Mouse (Mus musculus): ENCODE results near the gene Emid1. TPM values are rescaled to one million over a fixed set of nuclear protein-coding genes. Genes with fewer than 3 reads are reported as not detected.
A peak's percentile ranks its signal among the peaks of the same experiment; 100 is the strongest.

Gene Emid1
- polyA plus RNA-seq, 1 experiment: 25.7 TPM

GRCm38 (mm10) chr11:5177171-5177570 is 25.1 kb upstream of the Emid1 start:
- no peak; the same call in 1 of the 2 replicates for TF ChIP-seq POLR2A (IDR thresholded peaks at IDR 0.05; ENCODE audit: low read depth, low read length)
- TF ChIP-seq CTCF (IDR thresholded peaks at IDR 0.05; ENCODE audit: extremely low read depth, insufficient read depth, insufficient read length, insufficient replicate concordance): no peak
- Histone ChIP-seq H3K4me1 (ENCODE audit: control insufficient read depth, insufficient read depth, insufficient read length) (peaks cover 49% of the 10 kb centered on the region), H3K27ac (ENCODE audit: insufficient read depth, low read length) (peak overlapping the region; percentile 99), H3K27me3 (ENCODE audit: control insufficient read depth, insufficient read depth, low read length) (no peaks in the 10 kb centered on the region), H3K4me3 (ENCODE audit: extremely low read depth, insufficient read depth, insufficient read length) (peak overlapping the region; percentile 50), H3K36me3 (ENCODE audit: control insufficient read depth, insufficient read depth, low read length) (no peaks in the 10 kb centered on the region)
- peak; percentile 72 to 82 for DNase-seq (ENCODE audit: low read depth in 1 of 2, low spot score in 2 of 2)
- 16% methylated on average over 12 of the region's 12 CpGs for WGBS

- 49% methylated on average over 8 of the region's 8 CpGs for WGBS
- Histone ChIP-seq H3K4me3 (ENCODE audit: extremely low read depth, insufficient read depth, insufficient read length) (no peak overlapping the region), H3K27me3 (ENCODE audit: control insufficient read depth, insufficient read depth, low read length) (no peaks in the 10 kb centered on the region), H3K4me1 (ENCODE audit: control insufficient read depth, insufficient read depth, insufficient read length) (peaks cover 49% of the 10 kb centered on the region), H3K27ac (ENCODE audit: insufficient read depth, low read length) (peak overlapping the region; percentile 85), H3K36me3 (ENCODE audit: control insufficient read depth, insufficient read depth, low read length) (no peaks in the 10 kb centered on the region)
- TF ChIP-seq POLR2A (IDR thresholded peaks at IDR 0.05; ENCODE audit: low read depth, low read length) (no peak), CTCF (IDR thresholded peaks at IDR 0.05; ENCODE audit: extremely low read depth, insufficient read depth, insufficient read length, insufficient replicate concordance) (no peak)
- peak in 1 of 2 experiments; percentile 32 for DNase-seq (ENCODE audit: low read depth in 1 of 2, low spot score in 2 of 2)
These were observed 24.6 kb upstream of the Emid1 start for GRCm38 (mm10) chr11:5176685-5177084.

GRCm38 (mm10) chr11:5175866-5176265 is 23.8 kb upstream of the Emid1 start:
- TF ChIP-seq POLR2A (IDR thresholded peaks at IDR 0.05; ENCODE audit: low read depth, low read length) (no peak), CTCF (IDR thresholded peaks at IDR 0.05; ENCODE audit: extremely low read depth, insufficient read depth, insufficient read length, insufficient replicate concordance) (no peak)
- no peak for DNase-seq (ENCODE audit: low read depth in 1 of 2, low spot score in 2 of 2)
- no peaks in the 10 kb centered on the region for H3K27me3 ChIP-seq (ENCODE audit: control insufficient read depth, insufficient read depth, low read length)
- 31% methylated on average over 2 of the region's 2 CpGs for WGBS
- H3K27ac ChIP-seq (ENCODE audit: insufficient read depth, low read length): peak overlapping the region; percentile 85; the same call in 1 of the 2 replicates
- H3K4me1 ChIP-seq (ENCODE audit: control insufficient read depth, insufficient read depth, insufficient read length): peaks cover 49% of the 10 kb centered on the region
- H3K36me3 ChIP-seq (ENCODE audit: control insufficient read depth, insufficient read depth, low read length): no peaks in the 10 kb centered on the region
- H3K4me3 ChIP-seq (ENCODE audit: extremely low read depth, insufficient read depth, insufficient read length): no peak overlapping the region

GRCm38 (mm10) chr11:5175141-5175540 is 23.1 kb upstream of the Emid1 start:
- Histone ChIP-seq H3K27me3 (ENCODE audit: control insufficient read depth, insufficient read depth, low read length) (no peaks in the 10 kb centered on the region), H3K4me3 (ENCODE audit: extremely low read depth, insufficient read depth, insufficient read length) (no peak overlapping the region), H3K4me1 (ENCODE audit: control insufficient read depth, insufficient read depth, insufficient read length) (peaks cover 49% of the 10 kb centered on the region), H3K36me3 (ENCODE audit: control insufficient read depth, insufficient read depth, low read length) (no peaks in the 10 kb centered on the region), H3K27ac (ENCODE audit: insufficient read depth, low read length) (no peak overlapping the region)
- no peak for DNase-seq (ENCODE audit: low read depth in 1 of 2, low spot score in 2 of 2)
- TF ChIP-seq POLR2A (IDR thresholded peaks at IDR 0.05; ENCODE audit: low read depth, low read length): no peak
- no peak for TF ChIP-seq CTCF (IDR thresholded peaks at IDR 0.05; ENCODE audit: extremely low read depth, insufficient read depth, insufficient read length, insufficient replicate concordance)
- WGBS: 84% methylated on average over 7 of the region's 7 CpGs

- Histone ChIP-seq H3K27me3 (ENCODE audit: control insufficient read depth, insufficient read depth, low read length) (no peaks in the 10 kb centered on the region), H3K4me1 (ENCODE audit: control insufficient read depth, insufficient read depth, insufficient read length) (peaks cover 37% of the 10 kb centered on the region), H3K4me3 (ENCODE audit: extremely low read depth, insufficient read depth, insufficient read length) (no peak overlapping the region), H3K36me3 (ENCODE audit: control insufficient read depth, insufficient read depth, low read length) (no peaks in the 10 kb centered on the region), H3K27ac (ENCODE audit: insufficient read depth, low read length) (no peak overlapping the region)
- DNase-seq (ENCODE audit: low read depth in 1 of 2, low spot score in 2 of 2): no peak
- TF ChIP-seq CTCF (IDR thresholded peaks at IDR 0.05; ENCODE audit: extremely low read depth, insufficient read depth, insufficient read length, insufficient replicate concordance) (no peak), POLR2A (IDR thresholded peaks at IDR 0.05; ENCODE audit: low read depth, low read length) (no peak)
- WGBS: 46% methylated on average over 3 of the region's 3 CpGs
These were observed 20.8 kb upstream of the Emid1 start for GRCm38 (mm10) chr11:5172861-5173260.

GRCm38 (mm10) chr11:5167311-5167710 is 15.3 kb upstream of the Emid1 start:
- TF ChIP-seq POLR2A (IDR thresholded peaks at IDR 0.05; ENCODE audit: low read depth, low read length) (no peak), CTCF (IDR thresholded peaks at IDR 0.05; ENCODE audit: extremely low read depth, insufficient read depth, insufficient read length, insufficient replicate concordance) (no peak)
- no peaks in the 10 kb centered on the region for H3K27me3 ChIP-seq (ENCODE audit: control insufficient read depth, insufficient read depth, low read length)
- WGBS: 89% methylated on average over 9 of the region's 9 CpGs
- no peak overlapping the region for H3K27ac ChIP-seq (ENCODE audit: insufficient read depth, low read length)
- H3K36me3 ChIP-seq (ENCODE audit: control insufficient read depth, insufficient read depth, low read length): no peaks in the 10 kb centered on the region
- no peaks in the 10 kb centered on the region for H3K4me1 ChIP-seq (ENCODE audit: control insufficient read depth, insufficient read depth, insufficient read length)
- no peak overlapping the region for H3K4me3 ChIP-seq (ENCODE audit: extremely low read depth, insufficient read depth, insufficient read length)
- no peak for DNase-seq (ENCODE audit: low read depth in 1 of 2, low spot score in 2 of 2)

- Histone ChIP-seq H3K4me1 (ENCODE audit: control insufficient read depth, insufficient read depth, insufficient read length) (no peaks in the 10 kb centered on the region), H3K36me3 (ENCODE audit: control insufficient read depth, insufficient read depth, low read length) (no peaks in the 10 kb centered on the region), H3K27ac (ENCODE audit: insufficient read depth, low read length) (no peak overlapping the region), H3K27me3 (ENCODE audit: control insufficient read depth, insufficient read depth, low read length) (no peaks in the 10 kb centered on the region), H3K4me3 (ENCODE audit: extremely low read depth, insufficient read depth, insufficient read length) (no peak overlapping the region)
- TF ChIP-seq CTCF (IDR thresholded peaks at IDR 0.05; ENCODE audit: extremely low read depth, insufficient read depth, insufficient read length, insufficient replicate concordance): no peak
- no peak for TF ChIP-seq POLR2A (IDR thresholded peaks at IDR 0.05; ENCODE audit: low read depth, low read length)
- WGBS: 80% methylated on average over 8 of the region's 8 CpGs
- no peak for DNase-seq (ENCODE audit: low read depth in 1 of 2, low spot score in 2 of 2)
These were observed 13.4 kb upstream of the Emid1 start for GRCm38 (mm10) chr11:5165471-5165916.

Measured in spleen, adult 2 months (tissue).